9 mouse cellular contexts compared by ENCODE assay signal in genomic region chr6:100709483-100709882, GRCm38 (mm10). TPM values are rescaled to one million over a fixed set of nuclear protein-coding genes. Genes with fewer than 3 reads are reported as not detected.
A peak's percentile ranks its signal among the peaks of the same experiment; 100 is the strongest.
DNase-seq lines count a peak whose midpoint lies in the region; ATAC-seq lines count a peak whose summit lies in the region.
"Had no signal": no experiment of that assay in that cellular context is flagged by ENCODE, and none has a peak within 500 bp of the region (broad histone marks: within the 10 kb centered on the region; RNA-seq: fewer than 3 reads in every experiment).

No protein-coding gene starts in this region.

- ATAC-seq in kidney, embryonic 16.5 days (ENCODE audit: low FRiP score, low TSS enrichment), result peak; percentile 78
- ATAC-seq in monocyte, adult 5-6 weeks (replicated peaks; ENCODE audit: insufficient number of reproducible peaks, low FRiP score, low TSS enrichment, poor library complexity, severe bottlenecking), result no peak

- peaks cover 21% of the 10 kb centered on the region for H3K4me1 ChIP-seq in kidney, embryonic 16.5 days (ENCODE audit: insufficient read depth, low read length)

- peak; percentile 60 to 71 for DNase-seq in cerebellum, postnatal 10 days
- no peak for DNase-seq in cerebellum, adult 8-10 months
- DNase-seq in thymus, postnatal 14 days, result peak; percentile 8
- no peak for DNase-seq in thymus, adult 18-20 months
- peak; percentile 24 to 46 for DNase-seq in gastrocnemius, postnatal 36 days
- peak; percentile 39 for DNase-seq in retina, postnatal 1 day

- H3K36me3 ChIP-seq in kidney, embryonic 16.5 days (ENCODE audit: insufficient read depth, low read length), result no peaks in the 10 kb centered on the region
- H3K36me3 ChIP-seq: liver, embryonic 15.5 days had no signal

- no peak overlapping the region for H3K27ac ChIP-seq in kidney, embryonic 16.5 days (ENCODE audit: low read length)
- H3K27ac ChIP-seq: liver, embryonic 15.5 days had no signal

- no peak overlapping the region for H3K4me3 ChIP-seq in kidney, embryonic 16.5 days (ENCODE audit: low read length)
- H3K4me3 ChIP-seq: liver, embryonic 15.5 days had no signal

- H3K27me3 ChIP-seq in kidney, embryonic 16.5 days (ENCODE audit: insufficient read depth, low read length), result peaks cover 5% of the 10 kb centered on the region; the same call in 1 of the 2 replicates

- H3K9ac ChIP-seq in kidney, embryonic 16.5 days (replicated peaks; ENCODE audit: low read length), result no peak overlapping the region
- H3K9ac ChIP-seq: liver, embryonic 15.5 days had no signal

- intact Hi-C loops in gastrocnemius, postnatal 36 days (cut with DNase I), result no loop called here

- H3K9me3 ChIP-seq in kidney, embryonic 16.5 days (ENCODE audit: low read length), result no peaks in the 10 kb centered on the region
- H3K9me3 ChIP-seq: liver, embryonic 15.5 days had no signal

- H3K4me2 ChIP-seq in kidney, embryonic 16.5 days (replicated peaks; ENCODE audit: low read depth, low read length), result no peak overlapping the region
- H3K4me2 ChIP-seq: liver, embryonic 15.5 days had no signal

- 14% methylated on average over 7 of the region's 7 CpGs for WGBS in kidney, embryonic 16.5 days

RNA-seq across cellular contexts. Expression of gene Gxylt2, which starts 4.9 kb away (rescaled TPM):
- total RNA-seq in gastrocnemius, postnatal 36 days (2021), result 1 to 10 TPM in 1 of 2 experiments, under 1 TPM in 1; 0.89 to 1.1 TPM
- polyA plus RNA-seq in kidney, embryonic 16.5 days (2015; fragmentation: Nextera tagmentation; extraction: Ambion mirVana), result 6.8 and 8.0 TPM in 2 replicates
- not detected in 3 replicates for total RNA-seq in monocyte, adult 5-6 weeks (2017)

RNA-seq across cellular contexts. Expression of gene Shq1, which starts 38.5 kb away (rescaled TPM):
- 1 to 10 TPM; 1.5 to 1.8 TPM for total RNA-seq in gastrocnemius, postnatal 36 days (2021)
- 18.9 and 20.8 TPM in 2 replicates for polyA plus RNA-seq in kidney, embryonic 16.5 days (2015; fragmentation: Nextera tagmentation; extraction: Ambion mirVana)
- total RNA-seq in monocyte, adult 5-6 weeks (2017), result 6.1 to 8.9 TPM (median 7.0 TPM) in 3 replicates

Comparison
In these comparisons a context has a peak if more than half of its experiments do, and no peak if none do; other contexts are left out.
1. DNase-seq: peak in cerebellum, postnatal 10 days (2 of 2), thymus, postnatal 14 days (single experiment), gastrocnemius, postnatal 36 days (2 of 2) and retina, postnatal 1 day (single experiment); none in cerebellum, adult 8-10 months (single experiment) and thymus, adult 18-20 months (0 of 2).